Mouse (Mus musculus) stomach, embryonic 15.5 days (tissue): ENCODE measurements around the gene Gabrb1. TPM values are rescaled to one million over a fixed set of nuclear protein-coding genes. Genes with fewer than 3 reads are reported as not detected.

ENCODE experiments used
- ATAC-seq: fragments of 200-750 bp; cut with Nextera tagmentation; 2 replicates; pipeline ENCODE4 v1.8.0; 2017; ENCODE audit warnings: low read depth, moderate number of reproducible peaks, moderate TSS enrichment; ENCODE audit not compliant: insufficient read depth, low FRiP score
- H3K27ac ChIP-seq: fragments of 300-500 bp; sonication (generic); 2 replicates; pipeline ENCODE4 v1.5.1; 2015; ENCODE audit warnings: mild to moderate bottlenecking, inconsistent platforms
- H3K27me3 ChIP-seq: fragments of 300-500 bp; sonication (generic); replicated peaks from 2 replicates; pipeline ENCODE4 v1.6.1; 2015; ENCODE audit warnings: inconsistent platforms
- H3K36me3 ChIP-seq: fragments of 300-500 bp; sonication (generic); 2 replicates; pipeline ENCODE4 v1.6.1; 2015; ENCODE audit warnings: inconsistent platforms
- H3K4me1 ChIP-seq: fragments of 300-500 bp; sonication (generic); 2 replicates; pipeline ENCODE4 v1.6.1; 2015; ENCODE audit warnings: inconsistent platforms
- H3K4me2 ChIP-seq: fragments of 300-500 bp; sonication (generic); 2 replicates; pipeline ENCODE4 v1.6.1; 2015; ENCODE audit warnings: mild to moderate bottlenecking, inconsistent platforms
- H3K4me3 ChIP-seq: fragments of 300-500 bp; sonication (generic); replicated peaks from 2 replicates; pipeline ENCODE4 v1.5.1; 2015; ENCODE audit warnings: inconsistent platforms
- H3K9ac ChIP-seq: fragments of 300-500 bp; sonication (generic); 2 replicates; pipeline ENCODE4 v1.6.1; 2015; ENCODE audit warnings: inconsistent platforms
- H3K9me3 ChIP-seq: fragments of 300-500 bp; sonication (generic); 2 replicates; pipeline ENCODE4 v1.6.1; 2016; ENCODE audit warnings: inconsistent platforms
- WGBS: fragments of 180-500 bp; shearing (Covaris S2); methylation state at CpG from one replicate; pipeline ENCODE4 v1.1.7; 2015; 5-methylcytosine and 5-hydroxymethylcytosine counted together
- polyA plus RNA-seq: library from polyadenylated mRNA; unstranded; fragments of >200 nt; fragmentation: Nextera tagmentation; extraction: Ambion mirVana; gene quantifications from 2 replicates; pipeline ENCODE4 v1.2.1, GENCODE M21; 2015

Gene Gabrb1
- polyA plus RNA-seq, 1 experiment from 2014 or later, result 0.63 TPM

- Histone ChIP-seq H3K27me3 (no peaks in the 10 kb centered on the region), H3K9ac (no peak overlapping the region), H3K4me3 (no peak overlapping the region), H3K4me2 (no peak overlapping the region), H3K36me3 (no peaks in the 10 kb centered on the region), H3K9me3 (no peaks in the 10 kb centered on the region), H3K27ac (no peak overlapping the region), H3K4me1 (no peaks in the 10 kb centered on the region)
- ATAC-seq, result no peak
These were observed 184.3 kb downstream of the Gabrb1 start for GRCm38 (mm10) chr5:71842241-71842640.

GRCm38 (mm10) chr5:71898214-71898613, 240.3 kb downstream of the Gabrb1 start:
- Histone ChIP-seq H3K9me3 (no peaks in the 10 kb centered on the region), H3K36me3 (no peaks in the 10 kb centered on the region), H3K27ac (no peak overlapping the region), H3K4me1 (no peaks in the 10 kb centered on the region), H3K4me2 (no peak overlapping the region), H3K9ac (no peak overlapping the region), H3K4me3 (no peak overlapping the region), H3K27me3 (no peaks in the 10 kb centered on the region)
- 95% methylated on average over 2 of the region's 2 CpGs for WGBS
- ATAC-seq, result no peak

DNA sequence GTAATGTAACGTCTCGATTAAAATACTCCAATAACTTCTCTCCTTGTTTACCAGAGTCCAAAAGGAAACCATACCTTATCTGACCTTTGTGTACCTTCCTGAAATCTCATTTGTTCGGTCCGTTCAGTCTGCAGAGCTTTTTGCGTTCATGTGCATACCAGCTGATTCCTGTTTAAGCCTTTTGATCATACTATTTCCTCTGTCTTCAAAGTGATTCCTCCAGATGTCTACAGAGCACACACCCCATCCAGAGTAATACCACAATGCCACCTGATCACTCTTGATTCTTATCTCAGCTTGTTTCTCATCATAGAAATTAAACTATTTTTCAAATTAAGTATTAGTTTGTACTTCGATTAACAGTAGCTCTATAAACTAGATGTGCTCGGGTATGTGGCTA, 245.5 kb downstream of the Gabrb1 start:
- H3K9ac ChIP-seq, result no peak overlapping the region
- no peak overlapping the region for H3K4me2 ChIP-seq
- H3K36me3 ChIP-seq, result no peaks in the 10 kb centered on the region
- 74% methylated on average over 7 of the region's 7 CpGs for WGBS
- no peak for ATAC-seq
- no peaks in the 10 kb centered on the region for H3K27me3 ChIP-seq
- H3K9me3 ChIP-seq, result no peaks in the 10 kb centered on the region
- H3K4me3 ChIP-seq, result no peak overlapping the region
- no peak overlapping the region for H3K27ac ChIP-seq
- H3K4me1 ChIP-seq, result no peaks in the 10 kb centered on the region

DNA sequence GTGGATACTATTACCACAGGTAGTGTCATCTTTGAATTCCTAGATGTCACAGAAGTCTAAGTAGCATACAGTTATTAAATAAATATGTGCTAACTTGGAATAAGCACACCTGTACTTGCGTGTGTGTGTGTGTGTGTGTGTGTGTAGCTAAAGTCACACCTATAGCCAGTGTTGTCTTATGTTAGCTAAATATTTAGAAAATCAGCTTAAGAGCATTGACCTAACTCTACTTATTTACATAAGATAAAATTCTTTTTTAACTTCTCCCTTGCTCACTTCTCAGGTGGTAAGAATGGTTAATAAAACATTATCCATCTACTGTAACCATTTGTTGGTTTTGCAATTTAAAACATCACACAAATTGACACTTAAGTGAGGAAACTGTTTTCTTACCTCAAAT, 256.1 kb downstream of the Gabrb1 start:
- H3K9me3 ChIP-seq, result no peaks in the 10 kb centered on the region
- H3K4me3 ChIP-seq, result no peak overlapping the region
- no peaks in the 10 kb centered on the region for H3K36me3 ChIP-seq
- ATAC-seq, result peak; percentile 60; the same call in 1 of the 2 replicates
- H3K4me2 ChIP-seq, result no peak overlapping the region
- no peak overlapping the region for H3K27ac ChIP-seq
- WGBS, result 53% methylated on average over 1 of the region's 1 CpGs
- H3K27me3 ChIP-seq, result no peaks in the 10 kb centered on the region
- no peak overlapping the region for H3K9ac ChIP-seq
- H3K4me1 ChIP-seq, result no peaks in the 10 kb centered on the region

- Histone ChIP-seq H3K27me3 (no peaks in the 10 kb centered on the region), H3K4me3 (no peak overlapping the region), H3K36me3 (no peaks in the 10 kb centered on the region), H3K4me1 (no peaks in the 10 kb centered on the region), H3K4me2 (no peak overlapping the region), H3K9me3 (no peaks in the 10 kb centered on the region), H3K9ac (no peak overlapping the region), H3K27ac (no peak overlapping the region)
- 86% methylated on average over 4 of the region's 4 CpGs for WGBS
- no peak for ATAC-seq
These were observed 257.8 kb downstream of the Gabrb1 start for GRCm38 (mm10) chr5:71915711-71916110.

- Histone ChIP-seq H3K27me3 (no peaks in the 10 kb centered on the region), H3K4me2 (no peak overlapping the region), H3K9me3 (no peaks in the 10 kb centered on the region), H3K4me1 (no peaks in the 10 kb centered on the region), H3K36me3 (no peaks in the 10 kb centered on the region), H3K4me3 (no peak overlapping the region), H3K9ac (no peak overlapping the region), H3K27ac (no peak overlapping the region)
- 78% methylated on average over 4 of the region's 4 CpGs for WGBS
- no peak for ATAC-seq
These were observed 259.3 kb downstream of the Gabrb1 start for GRCm38 (mm10) chr5:71917206-71917605.

- no peaks in the 10 kb centered on the region for H3K36me3 ChIP-seq
- H3K27me3 ChIP-seq, result no peaks in the 10 kb centered on the region
- H3K27ac ChIP-seq, result no peak overlapping the region
- H3K9me3 ChIP-seq, result no peaks in the 10 kb centered on the region
- H3K4me2 ChIP-seq, result no peak overlapping the region
- no peaks in the 10 kb centered on the region for H3K4me1 ChIP-seq
- no peak overlapping the region for H3K9ac ChIP-seq
- 63% methylated on average over 4 of the region's 4 CpGs for WGBS
- no peak for ATAC-seq
- H3K4me3 ChIP-seq, result no peak overlapping the region
These were observed 265.7 kb downstream of the Gabrb1 start for GRCm38 (mm10) chr5:71923636-71924035.

DNA sequence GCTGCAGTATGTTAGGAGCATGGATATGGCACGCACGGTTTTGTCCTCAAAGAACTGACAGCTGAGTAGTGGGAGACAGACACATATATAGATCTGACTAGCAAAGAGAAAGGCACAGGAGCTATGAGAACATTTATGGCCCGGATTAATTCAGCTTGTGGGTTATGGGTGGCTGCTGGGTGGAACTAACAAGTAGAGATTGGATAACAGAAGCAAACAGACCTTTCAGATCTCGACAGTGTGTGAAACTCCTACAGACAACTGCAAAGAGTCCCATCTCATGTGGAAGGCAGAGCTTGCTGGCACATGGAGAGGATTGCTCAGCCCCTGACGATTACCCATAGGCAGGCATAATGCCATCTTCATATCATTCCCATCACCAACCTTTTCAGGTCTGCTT, 268.4 kb downstream of the Gabrb1 start:
- Histone ChIP-seq H3K36me3 (no peaks in the 10 kb centered on the region), H3K9me3 (no peaks in the 10 kb centered on the region), H3K4me1 (no peaks in the 10 kb centered on the region), H3K4me3 (no peak overlapping the region), H3K4me2 (no peak overlapping the region), H3K27ac (no peak overlapping the region), H3K27me3 (no peaks in the 10 kb centered on the region), H3K9ac (no peak overlapping the region)
- 74% methylated on average over 5 of the region's 5 CpGs for WGBS
- no peak for ATAC-seq

DNA sequence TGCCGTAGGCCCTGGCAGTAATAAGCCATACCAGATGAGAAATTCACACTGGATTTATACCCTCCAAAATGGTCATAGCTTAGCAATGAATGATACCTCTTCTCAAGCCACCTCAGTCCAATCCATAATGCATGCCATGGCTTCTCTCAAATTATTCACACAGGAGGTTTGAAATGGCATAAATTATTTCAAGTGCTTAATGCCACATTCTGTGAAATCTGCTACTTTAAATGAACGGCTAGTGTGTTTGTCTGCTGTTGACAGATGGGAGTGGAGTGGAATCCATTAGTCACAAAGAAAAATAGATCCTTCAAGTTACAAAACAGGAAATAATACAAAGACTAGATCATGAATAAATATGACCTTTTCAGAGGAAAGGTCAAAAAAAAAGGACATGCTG, 272.1 kb downstream of the Gabrb1 start:
- H3K9ac ChIP-seq, result no peak overlapping the region

GRCm38 (mm10) chr5:71951398-71951797, 293.5 kb downstream of the Gabrb1 start:
- Histone ChIP-seq H3K9ac (no peak overlapping the region), H3K27ac (no peak overlapping the region), H3K36me3 (no peaks in the 10 kb centered on the region), H3K4me3 (no peak overlapping the region), H3K27me3 (no peaks in the 10 kb centered on the region), H3K4me1 (no peaks in the 10 kb centered on the region), H3K9me3 (no peaks in the 10 kb centered on the region), H3K4me2 (no peak overlapping the region)
- ATAC-seq, result no peak
- WGBS, result 89% methylated on average over 1 of the region's 1 CpGs

More for the DNA sequence above, 272.1 kb downstream of the Gabrb1 start:
- Histone ChIP-seq H3K9me3 (no peaks in the 10 kb centered on the region), H3K4me1 (no peaks in the 10 kb centered on the region), H3K27me3 (no peaks in the 10 kb centered on the region), H3K36me3 (no peaks in the 10 kb centered on the region), H3K27ac (no peak overlapping the region), H3K4me2 (no peak overlapping the region), H3K4me3 (no peak overlapping the region)
- 74% methylated on average over 2 of the region's 2 CpGs for WGBS
- no peak for ATAC-seq

DNA sequence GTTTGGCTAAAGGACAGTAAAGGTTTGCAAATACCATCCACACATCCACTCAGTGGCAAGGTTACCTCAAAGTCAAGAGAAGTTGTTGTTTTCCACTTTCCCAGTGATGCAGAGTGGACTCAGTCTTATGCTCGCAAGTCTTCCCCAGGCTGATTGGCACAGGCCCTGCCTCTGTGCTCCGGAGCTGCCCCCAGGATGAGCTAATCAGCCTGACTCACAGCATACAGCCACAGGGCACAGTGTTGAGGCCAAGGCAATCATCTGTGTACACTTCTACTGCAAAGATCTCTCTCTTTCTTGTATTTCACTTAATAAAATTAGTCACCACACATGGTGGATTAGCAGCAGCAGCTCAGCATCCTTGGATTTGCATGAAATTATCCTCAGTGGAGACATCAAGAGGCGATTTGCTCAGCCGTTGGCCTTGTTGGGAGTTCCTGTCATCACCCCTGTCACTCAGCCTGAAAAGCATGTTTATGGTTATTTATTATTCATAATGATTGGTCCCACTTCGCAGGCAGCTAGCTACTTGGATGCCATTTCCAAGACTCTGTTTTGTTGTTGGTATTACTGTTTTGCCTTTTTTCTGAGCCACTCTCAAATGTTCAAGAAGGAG, 297.3 kb downstream of the Gabrb1 start:
- H3K36me3 ChIP-seq, result no peaks in the 10 kb centered on the region
- ATAC-seq, result no peak
- H3K27ac ChIP-seq, result no peak overlapping the region
- H3K4me2 ChIP-seq, result no peak overlapping the region
- 70% methylated on average over 5 of the region's 5 CpGs for WGBS
- no peaks in the 10 kb centered on the region for H3K4me1 ChIP-seq
- H3K4me3 ChIP-seq, result no peak overlapping the region
- no peak overlapping the region for H3K9ac ChIP-seq
- no peaks in the 10 kb centered on the region for H3K9me3 ChIP-seq
- no peaks in the 10 kb centered on the region for H3K27me3 ChIP-seq

- 83% methylated on average over 4 of the region's 4 CpGs for WGBS
These were observed 307.0 kb downstream of the Gabrb1 start for GRCm38 (mm10) chr5:71964876-71965432.

GRCm38 (mm10) chr5:71965529-71965928, 307.6 kb downstream of the Gabrb1 start:
- no peak overlapping the region for H3K27ac ChIP-seq
- no peak for ATAC-seq
- H3K4me3 ChIP-seq, result no peak overlapping the region
- H3K9me3 ChIP-seq, result no peaks in the 10 kb centered on the region
- H3K4me1 ChIP-seq, result no peaks in the 10 kb centered on the region
- H3K27me3 ChIP-seq, result no peaks in the 10 kb centered on the region
- no peak overlapping the region for H3K9ac ChIP-seq
- no peaks in the 10 kb centered on the region for H3K36me3 ChIP-seq
- 67% methylated on average over 2 of the region's 2 CpGs for WGBS
- H3K4me2 ChIP-seq, result no peak overlapping the region

More at GRCm38 (mm10) chr5:71964876-71965432, 307.0 kb downstream of the Gabrb1 start:
- no peaks in the 10 kb centered on the region for H3K27me3 ChIP-seq
- H3K4me1 ChIP-seq, result no peaks in the 10 kb centered on the region
- no peaks in the 10 kb centered on the region for H3K9me3 ChIP-seq
- ATAC-seq, result no peak
- no peak overlapping the region for H3K27ac ChIP-seq
- no peak overlapping the region for H3K9ac ChIP-seq
- H3K4me3 ChIP-seq, result no peak overlapping the region
- H3K4me2 ChIP-seq, result no peak overlapping the region
- H3K36me3 ChIP-seq, result no peaks in the 10 kb centered on the region
